Mouse (Mus musculus): ENCODE measurements at regions not wholly inside any gene's neighbourhood (a gene's known extent, or its start where the extent isn't known, plus 50 kb on each side); places are given as distances from the start of the nearest gene placed in this dataset.

- no peak overlapping the region for H3K4me3 ChIP-seq
- no peak overlapping the region for H3K27ac ChIP-seq
- H3K27me3 ChIP-seq, result peaks cover 8% of the 10 kb centered on the region
- no peaks in the 10 kb centered on the region for H3K36me3 ChIP-seq
- H3K9ac ChIP-seq, result no peak overlapping the region
- H3K9me3 ChIP-seq (replicated peaks), result no peaks in the 10 kb centered on the region
- 90% methylated on average over 2 of the region's 2 CpGs for WGBS
- no peak for ATAC-seq (ENCODE audit: low FRiP score)
- no peak overlapping the region for H3K4me2 ChIP-seq (replicated peaks)
- peaks cover 5% of the 10 kb centered on the region; the same call in 1 of the 2 replicates for H3K4me1 ChIP-seq
Observed at GRCm38 (mm10) chr5:119617856-119618255, 52.6 kb upstream of the Tbx3 start.

- Histone ChIP-seq H3K36me3 (no peaks in the 10 kb centered on the region), H3K4me3 (no peak overlapping the region), H3K4me1 (peaks cover 5% of the 10 kb centered on the region; the same call in 1 of the 2 replicates), H3K9ac (no peak overlapping the region), H3K4me2 (replicated peaks) (no peak overlapping the region), H3K27ac (no peak overlapping the region), H3K9me3 (replicated peaks) (no peaks in the 10 kb centered on the region), H3K27me3 (peaks cover 21% of the 10 kb centered on the region)
- no peak for ATAC-seq (ENCODE audit: low FRiP score)
- 40% methylated on average over 8 of the region's 8 CpGs for WGBS
Observed at GRCm38 (mm10) chr5:119619906-119620305, 50.6 kb upstream of the Tbx3 start.
